Mouse (Mus musculus) layer of hippocampus, adult 2 months (tissue): Measurements from ENCODE around the gene Gm5565. TPM values are rescaled to one million over a fixed set of nuclear protein-coding genes. Genes with fewer than 3 reads are reported as not detected.
"Not testable (repeated sequence)": the region's sequence is repeated elsewhere in the genome, so short reads cannot be mapped to it uniquely, and the experiment has no call there.

Experiments
- DNase-seq, 2 experiments: peaks; one replicate each; pipeline ENCODE4 v3.0.0; 2022; ENCODE audit warnings: low spot score in 2 of 2
- H3K27ac ChIP-seq: fragments of 200-600 bp; 2 replicates; pipeline ENCODE4 v1.8.1; 2022
- H3K4me3 ChIP-seq: fragments of 200-600 bp; 2 replicates; pipeline ENCODE4 v1.8.1; 2022; ENCODE audit warnings: mild to moderate bottlenecking
- CTCF ChIP-seq: fragments of 200-600 bp; conservative IDR thresholded peaks from 2 replicates; pipeline ENCODE4 v1.8.1; 2022; ENCODE audit warnings: antibody characterized with exemption, mild to moderate bottlenecking, moderate library complexity
- long read RNA-seq, 2 experiments: library from polyadenylated mRNA; stranded (forward); transcript quantifications; one replicate each; pipeline ENCODE4 v2.0.0; 2021; ENCODE audit warnings: borderline mapping rate in 2 of 2
- total RNA-seq, 2 experiments: library from RNA; stranded (reverse); gene quantifications; 2 replicates each; pipeline ENCODE4 v1.2.3; 2021

The Gm5565 gene
- not detected for total RNA-seq
- long read RNA-seq, experiment 1 = 0 reads
- long read RNA-seq, experiment 2 = 0 reads

GRCm38 (mm10) chr5:146160439-146160838 lies at the start of gene Gm5565:
Gene Gm5565, minus strand, starts transcription at chr5:146160539.
- not testable (repeated sequence) for H3K4me3 ChIP-seq, DNase-seq, H3K27ac ChIP-seq

GRCm38 (mm10) chr5:146205537-146205936 lies 45.2 kb upstream of the Gm5565 start:
- TF ChIP-seq CTCF = no peak
- no peak for DNase-seq
- H3K27ac ChIP-seq = no peak overlapping the region
- H3K4me3 ChIP-seq = no peak overlapping the region

GRCm38 (mm10) chr5:146203921-146204320 lies 43.6 kb upstream of the Gm5565 start:
- TF ChIP-seq CTCF = 0 out of 2 replicates have a peak, but pooled peaks have one; percentile 9
- Histone ChIP-seq H3K4me3 (no peak overlapping the region), H3K27ac (no peak overlapping the region)
- DNase-seq = no peak

- TF ChIP-seq CTCF = peak; percentile 60
- Histone ChIP-seq H3K4me3 (no peak overlapping the region), H3K27ac (no peak overlapping the region)
- DNase-seq = no peak
These were observed 40.2 kb upstream of the Gm5565 start for GRCm38 (mm10) chr5:146200580-146200979.

- DNase-seq = no peak
- TF ChIP-seq CTCF = peak; percentile 19; the same call in 1 of the 2 replicates
- Histone ChIP-seq H3K27ac (no peak overlapping the region), H3K4me3 (no peak overlapping the region)
These were observed 39.2 kb upstream of the Gm5565 start for GRCm38 (mm10) chr5:146199540-146199939.

- no peak overlapping the region for H3K4me3 ChIP-seq
- H3K27ac ChIP-seq = no peak overlapping the region
- TF ChIP-seq CTCF = no peak
- no peak for DNase-seq
These were observed 38.7 kb upstream of the Gm5565 start for GRCm38 (mm10) chr5:146199073-146199472.

- TF ChIP-seq CTCF = no peak
- H3K27ac ChIP-seq = no peak overlapping the region
- no peak overlapping the region for H3K4me3 ChIP-seq
- DNase-seq = no peak
These were observed 33.0 kb upstream of the Gm5565 start for GRCm38 (mm10) chr5:146193360-146193759.

GRCm38 (mm10) chr5:146190501-146191269 lies 30.3 kb upstream of the Gm5565 start:
- no peak for TF ChIP-seq CTCF

GRCm38 (mm10) chr5:146190093-146190492 lies 29.8 kb upstream of the Gm5565 start:
- Histone ChIP-seq H3K27ac (no peak overlapping the region), H3K4me3 (no peak overlapping the region)
- DNase-seq = no peak
- TF ChIP-seq CTCF = no peak

More at GRCm38 (mm10) chr5:146190501-146191269, 30.3 kb upstream of the Gm5565 start:
- Histone ChIP-seq H3K27ac (no peak overlapping the region), H3K4me3 (no peak overlapping the region)
- no peak for DNase-seq

- Histone ChIP-seq H3K27ac (no peak overlapping the region), H3K4me3 (no peak overlapping the region)
- TF ChIP-seq CTCF = no peak
- DNase-seq = no peak
These were observed 28.4 kb upstream of the Gm5565 start for GRCm38 (mm10) chr5:146188712-146189111.

- peak; percentile 27; the same call in 1 of the 2 replicates for TF ChIP-seq CTCF
- DNase-seq = no peak
- Histone ChIP-seq H3K4me3 (no peak overlapping the region), H3K27ac (no peak overlapping the region)
These were observed 27.8 kb upstream of the Gm5565 start for GRCm38 (mm10) chr5:146188144-146188543.

- not testable (repeated sequence) for H3K4me3 ChIP-seq, H3K27ac ChIP-seq
- TF ChIP-seq CTCF = peak; percentile 82
- peak; percentile 50 to 77 for DNase-seq
These were observed 27.1 kb upstream of the Gm5565 start for GRCm38 (mm10) chr5:146187441-146187840.

- DNase-seq, H3K27ac ChIP-seq, H3K4me3 ChIP-seq: not testable (repeated sequence)
These were observed 24.9 kb upstream of the Gm5565 start, which contains the start of gene 1700001J03Rik for GRCm38 (mm10) chr5:146185204-146185603. Gene 1700001J03Rik, minus strand, starts transcription at chr5:146185304.

GRCm38 (mm10) chr5:146172744-146173143 lies 12.4 kb upstream of the Gm5565 start:
- peak; percentile 59 for TF ChIP-seq CTCF
- DNase-seq, H3K27ac ChIP-seq, H3K4me3 ChIP-seq: not testable (repeated sequence)

GRCm38 (mm10) chr5:146170621-146171020 lies 10.3 kb upstream of the Gm5565 start, which contains the start of gene Gm6309:
Gene Gm6309, minus strand, starts transcription at chr5:146170721.
- H3K27ac ChIP-seq, H3K4me3 ChIP-seq, DNase-seq: not testable (repeated sequence)

- not testable (repeated sequence) for H3K27ac ChIP-seq, H3K4me3 ChIP-seq, DNase-seq
These were observed 2.0 kb downstream of the Gm5565 start for GRCm38 (mm10) chr5:146158326-146158725.
